Mouse (Mus musculus) embryonic facial prominence, embryonic 10.5 days (tissue): ENCODE measurements around the gene Nfib. TPM values are rescaled to one million over a fixed set of nuclear protein-coding genes. Genes with fewer than 3 reads are reported as not detected.

ENCODE experiments used
- DNase-seq: peaks from one replicate; pipeline ENCODE4 v3.0.0-alpha.2; 2017; ENCODE audit warnings: low spot score
- H3K27ac ChIP-seq: fragments of 300-500 bp; sonication (generic); replicated peaks from 2 replicates; pipeline ENCODE4 v1.5.1; 2016; ENCODE audit warnings: mild to moderate bottlenecking
- H3K27me3 ChIP-seq: fragments of 300-500 bp; sonication (generic); replicated peaks from 2 replicates; pipeline ENCODE4 v1.6.1; 2016; ENCODE audit warnings: low read depth, mild to moderate bottlenecking; ENCODE audit not compliant: poor library complexity, severe bottlenecking
- H3K36me3 ChIP-seq: fragments of 300-500 bp; sonication (generic); replicated peaks from 2 replicates; pipeline ENCODE4 v1.6.1; 2016; ENCODE audit warnings: mild to moderate bottlenecking, moderate library complexity
- H3K4me1 ChIP-seq: fragments of 300-500 bp; sonication (generic); 2 replicates; pipeline ENCODE4 v1.6.1; 2016
- H3K4me3 ChIP-seq: fragments of 300-500 bp; sonication (generic); 2 replicates; pipeline ENCODE4 v1.5.1; 2016; ENCODE audit warnings: mild to moderate bottlenecking, moderate library complexity
- H3K9me3 ChIP-seq: fragments of 300-500 bp; sonication (generic); 2 replicates; pipeline ENCODE4 v1.6.1; 2016; ENCODE audit warnings: mild to moderate bottlenecking
- WGBS: fragments of 180-500 bp; shearing (Covaris S2); methylation state at CpG from one replicate; pipeline ENCODE4 v1.1.7; 2016; 5-methylcytosine and 5-hydroxymethylcytosine counted together
- polyA plus RNA-seq: library from polyadenylated mRNA; unstranded; fragments of >200 nt; fragmentation: Nextera tagmentation; extraction: Ambion mirVana; gene quantifications from 2 replicates; pipeline ENCODE4 v1.2.1, GENCODE M21; 2016

Gene Nfib
- polyA plus RNA-seq, 1 experiment from 2014 or later, result 26.7 TPM

GRCm38 (mm10) chr4:82519935-82520334, 185.6 kb downstream of the Nfib start:
- H3K9me3 ChIP-seq, result no peaks in the 10 kb centered on the region
- H3K36me3 ChIP-seq, result no peaks in the 10 kb centered on the region
- no peak overlapping the region for H3K27ac ChIP-seq
- H3K4me1 ChIP-seq, result peaks cover 8% of the 10 kb centered on the region
- no peak for DNase-seq
- no peak overlapping the region for H3K4me3 ChIP-seq
- no peaks in the 10 kb centered on the region for H3K27me3 ChIP-seq
- 86% methylated on average over 4 of the region's 4 CpGs for WGBS

- H3K4me3 ChIP-seq, result no peak overlapping the region
- WGBS, result 91% methylated on average over 1 of the region's 1 CpGs
- peaks cover 14% of the 10 kb centered on the region for H3K4me1 ChIP-seq
- no peaks in the 10 kb centered on the region for H3K36me3 ChIP-seq
- H3K9me3 ChIP-seq, result no peaks in the 10 kb centered on the region
- no peaks in the 10 kb centered on the region for H3K27me3 ChIP-seq
- H3K27ac ChIP-seq, result no peak overlapping the region
- no peak for DNase-seq
Measured at GRCm38 (mm10) chr4:82518132-82518531, 187.4 kb downstream of the Nfib start.

GRCm38 (mm10) chr4:82517311-82517710, 188.2 kb downstream of the Nfib start:
- Histone ChIP-seq H3K27ac (no peak overlapping the region), H3K27me3 (no peaks in the 10 kb centered on the region), H3K4me1 (peaks cover 20% of the 10 kb centered on the region), H3K36me3 (no peaks in the 10 kb centered on the region), H3K9me3 (no peaks in the 10 kb centered on the region), H3K4me3 (no peak overlapping the region)
- WGBS, result 81% methylated on average over 7 of the region's 7 CpGs
- no peak for DNase-seq

- Histone ChIP-seq H3K4me3 (no peak overlapping the region), H3K27me3 (no peaks in the 10 kb centered on the region), H3K4me1 (peaks cover 30% of the 10 kb centered on the region), H3K36me3 (no peaks in the 10 kb centered on the region), H3K9me3 (no peaks in the 10 kb centered on the region), H3K27ac (no peak overlapping the region)
- DNase-seq, result no peak
- 83% methylated on average over 6 of the region's 6 CpGs for WGBS
Measured at GRCm38 (mm10) chr4:82516211-82516795, 189.2 kb downstream of the Nfib start.

GRCm38 (mm10) chr4:82514921-82515320, 190.6 kb downstream of the Nfib start:
- Histone ChIP-seq H3K9me3 (no peaks in the 10 kb centered on the region), H3K4me3 (no peak overlapping the region), H3K36me3 (no peaks in the 10 kb centered on the region), H3K27ac (no peak overlapping the region), H3K27me3 (no peaks in the 10 kb centered on the region), H3K4me1 (peaks cover 38% of the 10 kb centered on the region)
- 91% methylated on average over 8 of the region's 8 CpGs for WGBS
- DNase-seq, result no peak

GRCm38 (mm10) chr4:82514373-82514772, 191.2 kb downstream of the Nfib start:
- H3K27ac ChIP-seq, result no peak overlapping the region
- H3K36me3 ChIP-seq, result no peaks in the 10 kb centered on the region
- 72% methylated on average over 1 of the region's 1 CpGs for WGBS
- H3K4me3 ChIP-seq, result no peak overlapping the region
- DNase-seq, result no peak
- H3K4me1 ChIP-seq, result peaks cover 42% of the 10 kb centered on the region
- no peaks in the 10 kb centered on the region for H3K9me3 ChIP-seq
- H3K27me3 ChIP-seq, result no peaks in the 10 kb centered on the region

- no peaks in the 10 kb centered on the region for H3K36me3 ChIP-seq
- H3K4me3 ChIP-seq, result peak overlapping the region; percentile 63
- H3K4me1 ChIP-seq, result peaks cover 52% of the 10 kb centered on the region
- peak overlapping the region; percentile 93 for H3K27ac ChIP-seq
- WGBS, result 1% methylated on average over 14 of the region's 14 CpGs
- no peak for DNase-seq
- no peaks in the 10 kb centered on the region for H3K27me3 ChIP-seq
- H3K9me3 ChIP-seq, result no peaks in the 10 kb centered on the region
Measured at GRCm38 (mm10) chr4:82513426-82513750, 192.2 kb downstream of the Nfib start.

GRCm38 (mm10) chr4:82512743-82513425, 192.7 kb downstream of the Nfib start:
- H3K4me3 ChIP-seq, result peak overlapping the region; percentile 63
- no peaks in the 10 kb centered on the region for H3K9me3 ChIP-seq
- under 1% methylated on average over 60 of the region's 63 CpGs for WGBS
- H3K36me3 ChIP-seq, result no peaks in the 10 kb centered on the region
- peak; percentile 96 for DNase-seq
- H3K27ac ChIP-seq, result peak overlapping the region; percentile 93
- peaks cover 57% of the 10 kb centered on the region for H3K4me1 ChIP-seq
- H3K27me3 ChIP-seq, result 0 out of 2 replicates have a peak, but pooled peaks cover 3% of the 10 kb centered on the region

GRCm38 (mm10) chr4:82512335-82512734, 193.2 kb downstream of the Nfib start:
- Histone ChIP-seq H3K4me1 (peaks cover 62% of the 10 kb centered on the region), H3K27ac (peak overlapping the region; percentile 93), H3K4me3 (peak overlapping the region; percentile 63), H3K27me3 (0 out of 2 replicates have a peak, but pooled peaks cover 6% of the 10 kb centered on the region), H3K36me3 (no peaks in the 10 kb centered on the region), H3K9me3 (no peaks in the 10 kb centered on the region)
- 1% methylated on average over 13 of the region's 13 CpGs for WGBS
- DNase-seq, result no peak

- peak overlapping the region; percentile 93 for H3K27ac ChIP-seq
- peaks cover 70% of the 10 kb centered on the region for H3K4me1 ChIP-seq
- 0 out of 2 replicates have a peak, but pooled peaks cover 6% of the 10 kb centered on the region for H3K27me3 ChIP-seq
- H3K9me3 ChIP-seq, result no peaks in the 10 kb centered on the region
- H3K4me3 ChIP-seq, result peak overlapping the region; percentile 63
- H3K36me3 ChIP-seq, result no peaks in the 10 kb centered on the region
- peak; percentile 60 for DNase-seq
- WGBS, result 1% methylated on average over 8 of the region's 8 CpGs
Measured at GRCm38 (mm10) chr4:82511524-82511923, 194.0 kb downstream of the Nfib start.

GRCm38 (mm10) chr4:82511001-82511513, 194.5 kb downstream of the Nfib start:
- 0 out of 2 replicates have a peak, but pooled peaks cover 6% of the 10 kb centered on the region for H3K27me3 ChIP-seq
- H3K27ac ChIP-seq, result peak overlapping the region; percentile 93
- no peaks in the 10 kb centered on the region for H3K9me3 ChIP-seq
- H3K4me1 ChIP-seq, result peaks cover 74% of the 10 kb centered on the region
- peak; percentile 40 for DNase-seq
- H3K36me3 ChIP-seq, result no peaks in the 10 kb centered on the region
- 6% methylated on average over 16 of the region's 16 CpGs for WGBS
- peak overlapping the region; percentile 63 for H3K4me3 ChIP-seq

GRCm38 (mm10) chr4:82509771-82510170, 195.8 kb downstream of the Nfib start:
- peaks cover 78% of the 10 kb centered on the region for H3K4me1 ChIP-seq

More at GRCm38 (mm10) chr4:82509771-82510170, 195.8 kb downstream of the Nfib start:
- Histone ChIP-seq H3K4me3 (no peak overlapping the region), H3K36me3 (no peaks in the 10 kb centered on the region), H3K27me3 (0 out of 2 replicates have a peak, but pooled peaks cover 6% of the 10 kb centered on the region), H3K27ac (peak overlapping the region; percentile 69), H3K9me3 (no peaks in the 10 kb centered on the region)
- WGBS, result 26% methylated on average over 4 of the region's 4 CpGs
- no peak for DNase-seq
